Mouse (Mus musculus) MEL (cell line): ENCODE data around the gene Btk.
A peak's percentile ranks its signal among the peaks of the same experiment; 100 is the strongest.

Experiments
- CTCF ChIP-seq, 3 experiments: IDR thresholded peaks in 2 of 3; conservative IDR thresholded peaks in 1 of 3; 2 replicates each; pipeline ENCODE4 v1.5.1; 2011 to 2012; ENCODE audit warnings: low read length in 3 of 3, low read depth in 2 of 3, mild to moderate bottlenecking in 2 of 3, improper control_type of control experiment in 1 of 3, inconsistent platforms in 1 of 3, mixed read lengths in 1 of 3, moderate library complexity in 1 of 3; ENCODE audit not compliant: control insufficient read depth in 1 of 3, insufficient read depth in 1 of 3, poor library complexity in 1 of 3, severe bottlenecking in 1 of 3
- GABPA ChIP-seq: IDR thresholded peaks from 2 replicates; pipeline ENCODE4 v1.6.1; 2012; ENCODE audit warnings: low read depth, mild to moderate bottlenecking, inconsistent platforms, low read length, improper control_type of control experiment, moderate library complexity
- MAZ ChIP-seq: IDR thresholded peaks from 2 replicates; pipeline ENCODE4 v1.6.1; 2012; ENCODE audit warnings: low read depth, mild to moderate bottlenecking, inconsistent platforms, low read length, improper control_type of control experiment
- TCF12 ChIP-seq: IDR thresholded peaks from 2 replicates; pipeline ENCODE4 v1.6.1; 2014; ENCODE audit warnings: low read depth, mild to moderate bottlenecking, inconsistent platforms, low read length, improper control_type of control experiment, moderate library complexity
- UBTF ChIP-seq: IDR thresholded peaks from 2 replicates; pipeline ENCODE4 v1.6.1; 2012; ENCODE audit warnings: low read depth, mild to moderate bottlenecking, inconsistent platforms, low read length, improper control_type of control experiment, moderate library complexity, borderline replicate concordance; ENCODE audit not compliant: insufficient read depth

GRCm38 (mm10) chrX:134564326-134564725 is 19.0 kb downstream of the Btk start:
- TF ChIP-seq TCF12 (peak; percentile 89), MAZ (no peak), UBTF (no peak), GABPA (no peak), CTCF (IDR thresholded peaks at IDR 0.05 in 2 of 3, conservative IDR thresholded peaks at IDR 0.05 in 1 of 3; ENCODE audit: control insufficient read depth in 1 of 3, insufficient read depth in 1 of 3, low read depth in 2 of 3, low read length in 3 of 3, poor library complexity in 1 of 3, severe bottlenecking in 1 of 3) (no peak)
